Mouse (Mus musculus) erythroid progenitor cell, adult 5-6 weeks (primary cell): ENCODE results near the gene Cenpc1. TPM values are rescaled to one million over a fixed set of nuclear protein-coding genes. Genes with fewer than 3 reads are reported as not detected.

Experiments
- ATAC-seq: replicated peaks from 2 replicates; pipeline ENCODE4 v1.8.0; 2016; ENCODE audit warnings: moderate number of reproducible peaks, mild to moderate bottlenecking, moderate TSS enrichment, inconsistent platforms; ENCODE audit not compliant: poor library complexity, low FRiP score, severe bottlenecking
- total RNA-seq, 2 experiments: library from RNA; stranded (forward) in 1 of 2; stranded (reverse) in 1 of 2; fragments of 150-400 nt in 1 of 2; fragments of 186-747, 209-891 nt in 1 of 2; gene quantifications; 2 replicates each; pipeline versions ENCODE4 v1.2.3 to v1.2.4; 2015 to 2017; ENCODE audit warnings: low replicate concordance in 2 of 2

The Cenpc1 gene
- total RNA-seq (2015; ENCODE audit: low replicate concordance) (176 and 205 TPM in 2 replicates), total RNA-seq (2017; ENCODE audit: low replicate concordance) (163 and 170 TPM in 2 replicates)

GRCm38 (mm10) chr5:86065101-86065875 lies at the start of gene Cenpc1:
Cenpc1 (minus strand) TSS chr5:86065583.
- peak; percentile 88 for ATAC-seq

GRCm38 (mm10) chr5:86113997-86114396 lies 48.6 kb upstream of the Cenpc1 start:
- no peak for ATAC-seq

- ATAC-seq: no peak
Observed at GRCm38 (mm10) chr5:86113037-86113436, 47.7 kb upstream of the Cenpc1 start.

GRCm38 (mm10) chr5:86111074-86111473 lies 45.7 kb upstream of the Cenpc1 start:
- ATAC-seq: no peak

- ATAC-seq: no peak
Observed at GRCm38 (mm10) chr5:86106610-86107009, 41.2 kb upstream of the Cenpc1 start.

- ATAC-seq: no peak
Observed at GRCm38 (mm10) chr5:86102176-86102575, 36.8 kb upstream of the Cenpc1 start.

GRCm38 (mm10) chr5:86100621-86101020 lies 35.2 kb upstream of the Cenpc1 start:
- ATAC-seq: no peak

- no peak for ATAC-seq
Observed at GRCm38 (mm10) chr5:86098988-86099387, 33.6 kb upstream of the Cenpc1 start.

- no peak for ATAC-seq
Observed at GRCm38 (mm10) chr5:86094754-86095153, 29.4 kb upstream of the Cenpc1 start.

GRCm38 (mm10) chr5:86086751-86087150 lies 21.4 kb upstream of the Cenpc1 start:
- no peak for ATAC-seq

GRCm38 (mm10) chr5:86084979-86085378 lies 19.6 kb upstream of the Cenpc1 start:
- ATAC-seq: no peak

GRCm38 (mm10) chr5:86083987-86084386 lies 18.6 kb upstream of the Cenpc1 start:
- ATAC-seq: no peak

- no peak for ATAC-seq
Observed at GRCm38 (mm10) chr5:86078720-86079334, 13.4 kb upstream of the Cenpc1 start.

- ATAC-seq: no peak
Observed at GRCm38 (mm10) chr5:86072756-86073386, 7.5 kb upstream of the Cenpc1 start.

GRCm38 (mm10) chr5:86071538-86071937 lies 6.2 kb upstream of the Cenpc1 start, which contains the start of gene Stap1:
Stap1 (plus strand) TSS chr5:86071746.
- no peak for ATAC-seq

GRCm38 (mm10) chr5:86069121-86069520 lies 3.7 kb upstream of the Cenpc1 start:
- no peak for ATAC-seq

GRCm38 (mm10) chr5:86068451-86068850 lies 3.1 kb upstream of the Cenpc1 start:
- ATAC-seq: no peak

GRCm38 (mm10) chr5:86066551-86066929 lies 1.2 kb upstream of the Cenpc1 start:
- peak; percentile 70 for ATAC-seq

GRCm38 (mm10) chr5:86065876-86066550 lies 630 bp upstream of the Cenpc1 start:
- peak; percentile 13; the same call in 1 of the 2 replicates for ATAC-seq

- ATAC-seq: no peak
Observed at GRCm38 (mm10) chr5:86063501-86063900, 1.9 kb downstream of the Cenpc1 start.
